Mouse (Mus musculus) heart, adult 2 months (tissue): ENCODE results near the gene Ipp. TPM values are rescaled to one million over a fixed set of nuclear protein-coding genes. Genes with fewer than 3 reads are reported as not detected.
A peak's percentile ranks its signal among the peaks of the same experiment; 100 is the strongest.

Experiments used
- DNase-seq, 2 experiments: peaks; one replicate each; pipeline ENCODE4 v3.0.0; 2021
- H3K27ac ChIP-seq: fragments of 200-600 bp; 2 replicates; pipeline ENCODE4 v1.8.1; 2022
- H3K27me3 ChIP-seq: fragments of 200-500 bp; 2 replicates; pipeline ENCODE4 v1.6.1; 2012; ENCODE audit warnings: mild to moderate bottlenecking, low read length, inconsistent platforms, mixed read lengths; ENCODE audit not compliant: control insufficient read depth, insufficient read depth
- H3K36me3 ChIP-seq: fragments of 200-500 bp; 2 replicates; pipeline ENCODE4 v1.6.1; 2012; ENCODE audit warnings: low read length, inconsistent platforms; ENCODE audit not compliant: control insufficient read depth, insufficient read depth
- H3K4me1 ChIP-seq: fragments of 200-500 bp; 2 replicates; pipeline ENCODE4 v1.6.1; 2011; ENCODE audit warnings: low read length; ENCODE audit not compliant: control insufficient read depth, insufficient read depth
- H3K4me3 ChIP-seq: fragments of 200-600 bp; 2 replicates; pipeline ENCODE4 v1.8.1; 2022
- H3K79me2 ChIP-seq: fragments of 200-500 bp; replicated peaks from 2 replicates; pipeline ENCODE4 v1.6.1; 2012; ENCODE audit warnings: mild to moderate bottlenecking, inconsistent platforms, low read length, moderate library complexity, mixed read lengths; ENCODE audit not compliant: control insufficient read depth, insufficient read depth
- H3K9ac ChIP-seq: fragments of 200-500 bp; 2 replicates; pipeline ENCODE4 v1.6.1; 2012; ENCODE audit warnings: low read depth, mild to moderate bottlenecking, control low read depth, inconsistent platforms, low read length, mixed read lengths
- CTCF ChIP-seq: fragments of 200-600 bp; IDR thresholded peaks from 2 replicates; pipeline ENCODE4 v1.8.1; 2022; ENCODE audit warnings: antibody characterized with exemption, mild to moderate bottlenecking, moderate library complexity
- EP300 ChIP-seq: fragments of 200-500 bp; IDR thresholded peaks from 2 replicates; pipeline ENCODE4 v1.6.1; 2011; ENCODE audit warnings: low read depth, low read length, control low read depth; ENCODE audit not compliant: insufficient read depth
- POLR2A ChIP-seq: fragments of 200-500 bp; IDR thresholded peaks from 2 replicates; pipeline ENCODE4 v1.6.1; 2011; ENCODE audit warnings: mild to moderate bottlenecking, low read depth, low read length, control low read depth; ENCODE audit not compliant: insufficient read depth
- WGBS: fragments of 180-500 bp; shearing (Covaris S2); methylation state at CpG from one replicate; pipeline ENCODE4 v1.1.7; 2018; 5-methylcytosine and 5-hydroxymethylcytosine counted together
- intact Hi-C: fragments of 180-260 bp; cut with DNase I; formaldehyde crosslinking; loops from one replicate; pipeline ENCODE4 v1.15.1; 2025
- polyA plus RNA-seq: library from polyadenylated mRNA; depleted of rRNA; stranded (reverse); fragments of >200 nt; gene quantifications from 2 replicates; pipeline ENCODE4 v1.2.3, GENCODE M21; 2012
- total RNA-seq, 2 experiments: library from RNA; stranded (reverse); gene quantifications; 2 replicates each; pipeline ENCODE4 v1.2.3; 2021

Ipp gene
- total and polyA plus RNA-seq, 3 experiments: 3.5 to 15.1 (median 14.8) TPM

- H3K27me3 ChIP-seq: no peaks in the 10 kb centered on the region
- no peak overlapping the region for H3K4me3 ChIP-seq
- 51% methylated on average over 3 of the region's 3 CpGs for WGBS
- no peaks in the 10 kb centered on the region for H3K36me3 ChIP-seq
- intact Hi-C loops: no loop called here
- H3K4me1 ChIP-seq: no peaks in the 10 kb centered on the region; the same call in 1 of the 2 replicates
- H3K9ac ChIP-seq: no peak overlapping the region
- no peaks in the 10 kb centered on the region for H3K79me2 ChIP-seq
- no peak overlapping the region for H3K27ac ChIP-seq
- TF ChIP-seq CTCF (no peak), POLR2A (no peak), EP300 (no peak)
- no peak for DNase-seq
Observed at GRCm38 (mm10) chr4:116499978-116500377, 7.4 kb upstream of the Ipp start.

- intact Hi-C loops: loop anchor here (2.0 to 5.0 kb wide), 2 partner anchors 40 to 50 kb away; partner anchors contain the start of genes Gpbp1l1 and Tmem69
- peak overlapping the region; percentile 71 for H3K4me3 ChIP-seq
- no peaks in the 10 kb centered on the region for H3K79me2 ChIP-seq
- peaks cover 2% of the 10 kb centered on the region; the same call in 1 of the 2 replicates for H3K36me3 ChIP-seq
- WGBS: 26% methylated on average over 11 of the region's 11 CpGs
- no peaks in the 10 kb centered on the region for H3K27me3 ChIP-seq
- peak overlapping the region; percentile 85 for H3K27ac ChIP-seq
- peak in 1 of 2 experiments; percentile 3 for DNase-seq
- no peak for TF ChIP-seq POLR2A
- no peak for TF ChIP-seq CTCF
- TF ChIP-seq EP300: no peak
- peaks cover 2% of the 10 kb centered on the region; the same call in 1 of the 2 replicates for H3K4me1 ChIP-seq
- peak overlapping the region; percentile 65 for H3K9ac ChIP-seq
Observed at GRCm38 (mm10) chr4:116506886-116507424, 394 bp upstream of the Ipp start.

- H3K4me1 ChIP-seq: no peaks in the 10 kb centered on the region
- 79% methylated on average over 2 of the region's 2 CpGs for WGBS
- no peak overlapping the region for H3K9ac ChIP-seq
- H3K36me3 ChIP-seq: no peaks in the 10 kb centered on the region
- H3K79me2 ChIP-seq: no peaks in the 10 kb centered on the region
- no peaks in the 10 kb centered on the region for H3K27me3 ChIP-seq
- TF ChIP-seq EP300 (no peak), POLR2A (no peak), CTCF (peak; percentile 50)
- intact Hi-C loops: no loop called here
- H3K4me3 ChIP-seq: no peak overlapping the region
- no peak for DNase-seq
- no peak overlapping the region for H3K27ac ChIP-seq
Observed at GRCm38 (mm10) chr4:116531109-116531508, 23.8 kb downstream of the Ipp start.

GRCm38 (mm10) chr4:116536351-116536750 lies 29.0 kb downstream of the Ipp start:
- Histone ChIP-seq H3K79me2 (no peaks in the 10 kb centered on the region), H3K36me3 (no peaks in the 10 kb centered on the region), H3K4me1 (no peaks in the 10 kb centered on the region), H3K9ac (no peak overlapping the region), H3K4me3 (no peak overlapping the region), H3K27me3 (no peaks in the 10 kb centered on the region), H3K27ac (no peak overlapping the region)
- intact Hi-C loops: no loop called here
- TF ChIP-seq POLR2A (no peak), CTCF (no peak), EP300 (no peak)
- DNase-seq: no peak

GRCm38 (mm10) chr4:116537737-116538136 lies 30.4 kb downstream of the Ipp start:
- H3K27me3 ChIP-seq: no peaks in the 10 kb centered on the region
- H3K4me3 ChIP-seq: no peak overlapping the region
- TF ChIP-seq EP300 (no peak), POLR2A (no peak), CTCF (no peak)
- H3K36me3 ChIP-seq: no peaks in the 10 kb centered on the region
- intact Hi-C loops: no loop called here
- H3K79me2 ChIP-seq: no peaks in the 10 kb centered on the region
- 93% methylated on average over 3 of the region's 3 CpGs for WGBS
- no peaks in the 10 kb centered on the region for H3K4me1 ChIP-seq
- DNase-seq: no peak
- H3K27ac ChIP-seq: no peak overlapping the region
- no peak overlapping the region for H3K9ac ChIP-seq

- Histone ChIP-seq H3K36me3 (no peaks in the 10 kb centered on the region; the same call in 1 of the 2 replicates), H3K79me2 (no peaks in the 10 kb centered on the region), H3K4me3 (no peak overlapping the region), H3K27ac (no peak overlapping the region), H3K9ac (no peak overlapping the region), H3K27me3 (no peaks in the 10 kb centered on the region), H3K4me1 (no peaks in the 10 kb centered on the region)
- 74% methylated on average over 1 of the region's 1 CpGs for WGBS
- intact Hi-C loops: loop anchor here (10.0 kb wide), 1 partner anchor 206 kb away; no protein-coding TSS in a partner anchor
- DNase-seq: no peak
- TF ChIP-seq CTCF (no peak), POLR2A (no peak), EP300 (no peak)
Observed at GRCm38 (mm10) chr4:116550432-116550831, 43.1 kb downstream of the Ipp start.
